Mouse (Mus musculus) brain, embryonic 14.5 days (tissue): Measurements from ENCODE around the gene Fzr1.

ENCODE experiments used
- CTCF ChIP-seq: fragments of 200-500 bp; IDR thresholded peaks from 2 replicates; pipeline ENCODE4 v1.5.1; 2012; ENCODE audit warnings: inconsistent platforms, mild to moderate bottlenecking, moderate library complexity, borderline replicate concordance; ENCODE audit not compliant: insufficient read depth, insufficient read length; ENCODE audit errors: extremely low read depth
- POLR2A ChIP-seq: fragments of 200-500 bp; IDR thresholded peaks from 2 replicates; pipeline ENCODE4 v1.6.1; 2012; ENCODE audit warnings: mild to moderate bottlenecking, inconsistent platforms, borderline replicate concordance; ENCODE audit not compliant: poor library complexity, insufficient read depth, insufficient read length, severe bottlenecking; ENCODE audit errors: extremely low read depth

DNA sequence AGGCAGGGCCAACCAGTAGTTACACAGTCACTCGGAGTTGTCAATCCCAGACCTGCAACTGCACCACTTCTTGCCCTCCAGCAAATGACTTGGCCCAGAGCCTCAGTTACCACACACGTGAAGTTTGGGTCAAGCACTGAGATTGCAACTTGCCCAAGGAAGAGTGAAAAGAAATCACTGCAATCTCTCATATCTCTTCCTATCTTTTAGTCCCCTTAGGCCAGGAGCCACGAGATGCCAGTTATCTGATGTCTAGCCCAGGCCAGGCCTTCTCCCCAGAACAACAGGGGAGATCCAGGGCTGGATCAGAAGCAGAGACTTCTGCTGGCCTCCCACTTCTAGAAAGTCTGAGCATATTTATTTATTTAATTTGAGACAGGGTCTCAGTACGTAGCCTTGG, 22.8 kb downstream of the Fzr1 start:
- TF ChIP-seq POLR2A (no peak), CTCF (no peak)
